Mouse (Mus musculus): ENCODE results near the gene Tbce. TPM values are rescaled to one million over a fixed set of nuclear protein-coding genes. Genes with fewer than 3 reads are reported as not detected.
A peak's percentile ranks its signal among the peaks of the same experiment; 100 is the strongest.

The Tbce gene
- total and polyA plus RNA-seq, 3 experiments = 35.3 to 56.9 TPM; not detected in 1

GRCm38 (mm10) chr13:14056801-14057200 is 17.4 kb upstream of the Tbce start:
- Histone ChIP-seq H3K9me3 (replicated peaks; ENCODE audit: insufficient read depth, low read length) (no peaks in the 10 kb centered on the region), H3K27me3 (ENCODE audit: control insufficient read depth in 1 of 2, insufficient read depth in 2 of 2, low read length in 2 of 2) (no peaks in the 10 kb centered on the region), H3K4me1 (ENCODE audit: control insufficient read depth in 1 of 2, insufficient read depth in 2 of 2, low read length in 2 of 2) (peaks cover 3 to 6% of the 10 kb centered on the region in 2 experiments; a peak in 3 of 4 replicates), H3K79me2 (ENCODE audit: control insufficient read depth, insufficient read depth, low read length, poor library complexity) (peaks cover 18% of the 10 kb centered on the region), H3K9ac (ENCODE audit: control insufficient read depth, low read depth, low read length, poor library complexity, severe bottlenecking) (no peak overlapping the region), H3K36me3 (ENCODE audit: control insufficient read depth in 1 of 2, insufficient read depth in 2 of 2, low read length in 2 of 2) (peaks cover 5 to 21% of the 10 kb centered on the region in 2 experiments), H3K27ac (ENCODE audit: control insufficient read depth, low read depth, low read length) (no peak overlapping the region), H3K4me3 (ENCODE audit: control insufficient read depth in 1 of 2, insufficient read depth in 1 of 2, low read depth in 2 of 2, low read length in 2 of 2) (no peak overlapping the region)
- no peak for DNase-seq (ENCODE audit: low read depth, low spot score)
- no peak for TF ChIP-seq ETS1 (IDR thresholded peaks at IDR 0.05; ENCODE audit: low read depth, low read length)
- no peak for TF ChIP-seq SMC3 (IDR thresholded peaks at IDR 0.05; ENCODE audit: low read depth, low read length)
- TF ChIP-seq ZMIZ1 (IDR thresholded peaks at IDR 0.05; ENCODE audit: low read depth, low read length) = no peak
- no peak for TF ChIP-seq ZKSCAN1 (IDR thresholded peaks at IDR 0.05; ENCODE audit: low read depth, low read length)
- no peak for TF ChIP-seq SIN3A (IDR thresholded peaks at IDR 0.05; ENCODE audit: low read length)
- TF ChIP-seq MXI1 (IDR thresholded peaks at IDR 0.05; ENCODE audit: low read depth, low read length) = no peak
- TF ChIP-seq GABPA (IDR thresholded peaks at IDR 0.05; ENCODE audit: low read depth, low read length) = no peak
- TF ChIP-seq CHD1 (IDR thresholded peaks at IDR 0.05; ENCODE audit: low read depth, low read length) = no peak

GRCm38 (mm10) chr13:14049878-14050277 is 10.4 kb upstream of the Tbce start:
- TF ChIP-seq CHD1 (IDR thresholded peaks at IDR 0.05; ENCODE audit: low read depth, low read length) (no peak), POLR2AphosphoS5 (IDR thresholded peaks at IDR 0.05; ENCODE audit: borderline replicate concordance, low read depth, low read length) (no peak), MYC (IDR thresholded peaks at IDR 0.05; ENCODE audit: low read depth, low read length) (no peak)

GRCm38 (mm10) chr13:14044521-14044920 is 5.1 kb upstream of the Tbce start:
- Histone ChIP-seq H3K79me2 (ENCODE audit: control insufficient read depth, insufficient read depth, low read length, poor library complexity) (no peaks in the 10 kb centered on the region; the same call in 1 of the 2 replicates), H3K27ac (ENCODE audit: control insufficient read depth, low read depth, low read length) (no peak overlapping the region), H3K9me3 (replicated peaks; ENCODE audit: insufficient read depth, low read length) (no peaks in the 10 kb centered on the region), H3K9ac (ENCODE audit: control insufficient read depth, low read depth, low read length, poor library complexity, severe bottlenecking) (no peak overlapping the region), H3K4me3 (ENCODE audit: control insufficient read depth in 1 of 2, insufficient read depth in 1 of 2, low read depth in 2 of 2, low read length in 2 of 2) (no peak overlapping the region), H3K27me3 (ENCODE audit: control insufficient read depth in 1 of 2, insufficient read depth in 2 of 2, low read length in 2 of 2) (no peaks in the 10 kb centered on the region), H3K4me1 (ENCODE audit: control insufficient read depth in 1 of 2, insufficient read depth in 2 of 2, low read length in 2 of 2) (peaks cover 2 to 6% of the 10 kb centered on the region in 2 experiments; a peak in 3 of 4 replicates), H3K36me3 (ENCODE audit: control insufficient read depth in 1 of 2, insufficient read depth in 2 of 2, low read length in 2 of 2) (peaks cover 0 to 8% of the 10 kb centered on the region in 2 experiments; a peak in 3 of 4 replicates)
- DNase-seq (ENCODE audit: low read depth, low spot score) = peak; percentile 46
- no peak for TF ChIP-seq RAD21 (IDR thresholded peaks at IDR 0.05; ENCODE audit: low read depth, low read length)
- no peak for TF ChIP-seq MXI1 (IDR thresholded peaks at IDR 0.05; ENCODE audit: low read depth, low read length)
- TF ChIP-seq EP300 (IDR thresholded peaks at IDR 0.05; ENCODE audit: low read depth in 1 of 2, low read length in 2 of 2) = peak; percentile 54 to 76; a peak in 3 of 4 replicates
- TF ChIP-seq GATA1 (IDR thresholded peaks at IDR 0.05; ENCODE audit: low read depth, low read length) = peak; percentile 82
- TF ChIP-seq HCFC1 (IDR thresholded peaks at IDR 0.05; ENCODE audit: low read depth, low read length) = no peak
- TF ChIP-seq ZKSCAN1 (IDR thresholded peaks at IDR 0.05; ENCODE audit: low read depth, low read length) = no peak
- peak; percentile 84 for TF ChIP-seq TAL1 (IDR thresholded peaks at IDR 0.05; ENCODE audit: low read length)
- no peak for TF ChIP-seq POLR2AphosphoS5 (IDR thresholded peaks at IDR 0.05; ENCODE audit: borderline replicate concordance, low read depth, low read length)
- no peak for TF ChIP-seq USF1 (IDR thresholded peaks at IDR 0.05; ENCODE audit: low read depth, low read length)
- TF ChIP-seq MYC (IDR thresholded peaks at IDR 0.05; ENCODE audit: low read depth, low read length) = peak; percentile 48; the same call in 1 of the 2 replicates
- TF ChIP-seq TCF12 (IDR thresholded peaks at IDR 0.05; ENCODE audit: low read depth, low read length) = peak; percentile 90
- TF ChIP-seq POLR2A (IDR thresholded peaks at IDR 0.05; ENCODE audit: control insufficient read depth in 1 of 2, insufficient read depth in 1 of 2, low read depth in 1 of 2, low read length in 2 of 2, poor library complexity in 1 of 2) = no peak
- TF ChIP-seq MAFK (IDR thresholded peaks at IDR 0.05; ENCODE audit: borderline replicate concordance, low read depth, low read length) = no peak
- no peak for TF ChIP-seq POLR2AphosphoS2 (IDR thresholded peaks at IDR 0.05; ENCODE audit: low read length)
- peak; percentile 26; the same call in 1 of the 2 replicates for TF ChIP-seq TBP (IDR thresholded peaks at IDR 0.05; ENCODE audit: low read depth, low read length)
- TF ChIP-seq CHD1 (IDR thresholded peaks at IDR 0.05; ENCODE audit: low read depth, low read length) = no peak
- TF ChIP-seq KAT2A (conservative IDR thresholded peaks at IDR 0.05; ENCODE audit: low read depth, low read length) = no peak
- TF ChIP-seq SIN3A (IDR thresholded peaks at IDR 0.05; ENCODE audit: low read length) = no peak; the same call in 1 of the 2 replicates
- TF ChIP-seq ZNF384 (IDR thresholded peaks at IDR 0.05; ENCODE audit: low read depth, low read length) = no peak
- no peak for TF ChIP-seq USF2 (IDR thresholded peaks at IDR 0.05; ENCODE audit: borderline replicate concordance in 1 of 2, insufficient read depth in 1 of 2, low read depth in 1 of 2, low read length in 2 of 2)
- no peak for TF ChIP-seq JUND (IDR thresholded peaks at IDR 0.05; ENCODE audit: low read depth, low read length)
- TF ChIP-seq ETS1 (IDR thresholded peaks at IDR 0.05; ENCODE audit: low read depth, low read length) = no peak

More at GRCm38 (mm10) chr13:14049878-14050277, 10.4 kb upstream of the Tbce start:
- H3K36me3 ChIP-seq (ENCODE audit: control insufficient read depth in 1 of 2, insufficient read depth in 2 of 2, low read length in 2 of 2) = peaks cover 2 to 19% of the 10 kb centered on the region in 2 experiments; a peak in 3 of 4 replicates
- H3K9me3 ChIP-seq (replicated peaks; ENCODE audit: insufficient read depth, low read length) = no peaks in the 10 kb centered on the region
- no peaks in the 10 kb centered on the region for H3K4me1 ChIP-seq (ENCODE audit: control insufficient read depth in 1 of 2, insufficient read depth in 2 of 2, low read length in 2 of 2)
- H3K9ac ChIP-seq (ENCODE audit: control insufficient read depth, low read depth, low read length, poor library complexity, severe bottlenecking) = no peak overlapping the region
- H3K79me2 ChIP-seq (ENCODE audit: control insufficient read depth, insufficient read depth, low read length, poor library complexity) = no peaks in the 10 kb centered on the region
- no peak overlapping the region for H3K4me3 ChIP-seq (ENCODE audit: control insufficient read depth in 1 of 2, insufficient read depth in 1 of 2, low read depth in 2 of 2, low read length in 2 of 2)
- H3K27ac ChIP-seq (ENCODE audit: control insufficient read depth, low read depth, low read length) = no peak overlapping the region
- no peak for DNase-seq (ENCODE audit: low read depth, low spot score)
- no peaks in the 10 kb centered on the region for H3K27me3 ChIP-seq (ENCODE audit: control insufficient read depth in 1 of 2, insufficient read depth in 2 of 2, low read length in 2 of 2)

All from MEL (cell line).